Mouse (Mus musculus): ENCODE results near the gene Tmco1. TPM values are rescaled to one million over a fixed set of nuclear protein-coding genes. Genes with fewer than 3 reads are reported as not detected.
A peak's percentile ranks its signal among the peaks of the same experiment; 100 is the strongest.

Tmco1 gene
- total RNA-seq, 2 experiments from 2014 or later = 107 to 109 TPM

GRCm38 (mm10) chr1:167372739-167373138, 64.6 kb downstream of the Tmco1 start:
- no peak for DNase-seq

GRCm38 (mm10) chr1:167374003-167374784, 66.0 kb downstream of the Tmco1 start:
- peak; percentile 57 for DNase-seq

- DNase-seq = no peak
Observed at GRCm38 (mm10) chr1:167374942-167375341, 66.8 kb downstream of the Tmco1 start.

- no peak for DNase-seq
Observed at GRCm38 (mm10) chr1:167378019-167378418, 69.8 kb downstream of the Tmco1 start.

- DNase-seq = peak; percentile 18
Observed at GRCm38 (mm10) chr1:167379751-167380150, 71.6 kb downstream of the Tmco1 start.

GRCm38 (mm10) chr1:167380223-167380622, 72.0 kb downstream of the Tmco1 start:
- DNase-seq = no peak

GRCm38 (mm10) chr1:167381050-167382015, 73.2 kb downstream of the Tmco1 start:
- no peak for DNase-seq

GRCm38 (mm10) chr1:167382316-167382715, 74.1 kb downstream of the Tmco1 start:
- no peak for DNase-seq

- DNase-seq = no peak
Observed at GRCm38 (mm10) chr1:167382763-167383162, 74.6 kb downstream of the Tmco1 start.

- DNase-seq = no peak
Observed at GRCm38 (mm10) chr1:167383178-167383577, 75.0 kb downstream of the Tmco1 start.

Small RNAs within 50 kb of the gene (microRNA-seq; reads per million reads assigned to microRNA genes)
- gene Gm25911 = not detected
- gene Mir6347 = not detected

Other genes with a start within 250 kb of the Tmco1 start
- gene Uck2, start 23.1 kb upstream of the Tmco1 start, total RNA-seq (2021) = 10 to 100 TPM; 51.6 to 53.4 TPM
- 10 to 100 TPM; 63.5 to 65.6 TPM for gene Aldh9a1, start 41.6 kb downstream of the Tmco1 start, total RNA-seq (2021)
- gene Mgst3, start 85.5 kb downstream of the Tmco1 start, total RNA-seq (2021) = 10 to 100 TPM; 63.5 to 71.5 TPM
- gene Lrrc52, start 158.4 kb downstream of the Tmco1 start, total RNA-seq (2021) = under 1 TPM; 0.27 to 0.69 TPM